Mouse (Mus musculus) limb, embryonic 14.5 days (tissue): ENCODE measurements around the gene Reg3b. TPM values are rescaled to one million over a fixed set of nuclear protein-coding genes. Genes with fewer than 3 reads are reported as not detected.
A peak's percentile ranks its signal among the peaks of the same experiment; 100 is the strongest.

ENCODE experiments used
- ATAC-seq: fragments of 200-750 bp; cut with Nextera tagmentation; 2 replicates; pipeline ENCODE4 v1.8.0; 2017; ENCODE audit warnings: low read depth, moderate number of reproducible peaks, moderate TSS enrichment; ENCODE audit not compliant: low FRiP score
- DNase-seq: peaks from one replicate; pipeline ENCODE4 v3.0.0-alpha.2; 2015; ENCODE audit warnings: low spot score
- H3K27ac ChIP-seq: fragments of 300-500 bp; sonication (generic); replicated peaks from 2 replicates; pipeline ENCODE4 v1.5.1; 2014; ENCODE audit warnings: low read depth, mild to moderate bottlenecking, low read length, moderate library complexity, mixed read lengths
- H3K27me3 ChIP-seq: fragments of 300-500 bp; sonication (generic); 2 replicates; pipeline ENCODE4 v1.6.1; 2014; ENCODE audit warnings: low read length, mixed read lengths; ENCODE audit not compliant: control insufficient read depth, insufficient read depth
- H3K36me3 ChIP-seq: fragments of 300-500 bp; sonication (generic); 2 replicates; pipeline ENCODE4 v1.6.1; 2014; ENCODE audit warnings: mild to moderate bottlenecking, low read length, moderate library complexity, mixed read lengths; ENCODE audit not compliant: control insufficient read depth, insufficient read depth
- H3K4me1 ChIP-seq: fragments of 300-500 bp; sonication (generic); 2 replicates; pipeline ENCODE4 v1.6.1; 2014; ENCODE audit warnings: antibody characterized with exemption, low read length, mixed read lengths; ENCODE audit not compliant: control insufficient read depth, insufficient read depth
- H3K4me2 ChIP-seq: fragments of 300-500 bp; sonication (generic); replicated peaks from 2 replicates; pipeline ENCODE4 v1.6.1; 2014; ENCODE audit warnings: low read depth, mild to moderate bottlenecking, low read length, moderate library complexity; ENCODE audit not compliant: severe bottlenecking
- H3K4me3 ChIP-seq: fragments of 300-500 bp; sonication (generic); replicated peaks from 2 replicates; pipeline ENCODE4 v1.5.1; 2014; ENCODE audit warnings: low read length
- H3K9ac ChIP-seq: fragments of 300-500 bp; sonication (generic); 2 replicates; pipeline ENCODE4 v1.6.1; 2014; ENCODE audit warnings: mild to moderate bottlenecking, low read depth, low read length, moderate library complexity; ENCODE audit not compliant: severe bottlenecking
- H3K9me3 ChIP-seq: fragments of 300-500 bp; sonication (generic); 2 replicates; pipeline ENCODE4 v1.6.1; 2016; ENCODE audit warnings: low read length; ENCODE audit not compliant: control insufficient read depth
- POLR2A ChIP-seq: fragments of 200-500 bp; IDR thresholded peaks from 2 replicates; pipeline ENCODE4 v1.8.0; 2012; ENCODE audit warnings: inconsistent platforms, mild to moderate bottlenecking, moderate library complexity, borderline replicate concordance; ENCODE audit not compliant: insufficient read depth, insufficient read length; ENCODE audit errors: extremely low read depth
- WGBS: fragments of 180-500 bp; shearing (Covaris S2); extraction: QIAGEN DNeasy Blood & Tissue Kit; methylation state at CpG from one replicate; pipeline ENCODE4 v1.1.7; 2014; 5-methylcytosine and 5-hydroxymethylcytosine counted together
- polyA plus RNA-seq, 2 experiments: library from polyadenylated mRNA; depleted of rRNA in 1 of 2; stranded (reverse) in 1 of 2; unstranded in 1 of 2; fragments of >200 nt; fragmentation: Nextera tagmentation in 1 of 2; extraction: Ambion mirVana in 1 of 2; gene quantifications; 2 replicates each; pipeline versions ENCODE4 v1.2.1 to v1.2.3; 2012 to 2014

The Reg3b gene
- polyA plus RNA-seq (2012; rRNA removed) (0.35 and 1.2 TPM in 2 replicates), polyA plus RNA-seq (2014; fragmentation: Nextera tagmentation; extraction: Ambion mirVana) (not detected in 2 replicates)

- Histone ChIP-seq H3K4me2 (no peak within 1 kb of the TSS), H3K36me3 (no peaks in the 10 kb centered on the region), H3K27ac (no peak within 1 kb of the TSS), H3K27me3 (no peaks in the 10 kb centered on the region), H3K9me3 (no peaks in the 10 kb centered on the region), H3K4me3 (no peak within 1 kb of the TSS), H3K4me1 (no peaks in the 10 kb centered on the region), H3K9ac (no peak within 1 kb of the TSS)
- 85% methylated on average over 2 of the region's 2 CpGs for WGBS
- ATAC-seq (no peak), DNase-seq (no peak)
- TF ChIP-seq POLR2A: no peak
Observed at GRCm38 (mm10) chr6:78370357-78370756, at the start of gene Reg3b. Gene Reg3b (plus strand): TSS chr6:78370657.

- H3K4me2 ChIP-seq: no peak overlapping the region
- H3K27ac ChIP-seq: no peak overlapping the region
- H3K9me3 ChIP-seq: no peaks in the 10 kb centered on the region
- H3K9ac ChIP-seq: no peak overlapping the region
- DNase-seq (no peak), ATAC-seq (no peak)
- H3K4me1 ChIP-seq: no peaks in the 10 kb centered on the region
- no peaks in the 10 kb centered on the region for H3K27me3 ChIP-seq
- no peak for TF ChIP-seq POLR2A
- no peak overlapping the region for H3K4me3 ChIP-seq
- no peaks in the 10 kb centered on the region for H3K36me3 ChIP-seq
Observed at GRCm38 (mm10) chr6:78327798-78328197, 42.7 kb upstream of the Reg3b start.

- WGBS: 46% methylated on average over 2 of the region's 2 CpGs
- H3K4me2 ChIP-seq: no peak overlapping the region
- H3K36me3 ChIP-seq: no peaks in the 10 kb centered on the region
- H3K27me3 ChIP-seq: no peaks in the 10 kb centered on the region
- no peak overlapping the region for H3K9ac ChIP-seq
- no peak overlapping the region for H3K27ac ChIP-seq
- no peaks in the 10 kb centered on the region for H3K4me1 ChIP-seq
- no peak for TF ChIP-seq POLR2A
- no peak overlapping the region for H3K4me3 ChIP-seq
- no peak for DNase-seq
- no peak for ATAC-seq
- H3K9me3 ChIP-seq: no peaks in the 10 kb centered on the region
Observed at GRCm38 (mm10) chr6:78329166-78329565, 41.3 kb upstream of the Reg3b start.

GRCm38 (mm10) chr6:78331919-78332569 is 38.4 kb upstream of the Reg3b start:
- H3K27me3 ChIP-seq: no peaks in the 10 kb centered on the region
- TF ChIP-seq POLR2A: no peak
- H3K4me2 ChIP-seq: no peak overlapping the region
- peak; percentile 30 for DNase-seq
- no peaks in the 10 kb centered on the region for H3K36me3 ChIP-seq
- H3K4me1 ChIP-seq: no peaks in the 10 kb centered on the region
- no peak overlapping the region for H3K4me3 ChIP-seq
- 39% methylated on average over 7 of the region's 7 CpGs for WGBS
- no peaks in the 10 kb centered on the region for H3K9me3 ChIP-seq
- H3K27ac ChIP-seq: no peak overlapping the region
- no peak overlapping the region for H3K9ac ChIP-seq
- ATAC-seq: no peak

GRCm38 (mm10) chr6:78340296-78340695 is 30.2 kb upstream of the Reg3b start:
- Histone ChIP-seq H3K27me3 (no peaks in the 10 kb centered on the region), H3K9ac (no peak overlapping the region), H3K9me3 (no peaks in the 10 kb centered on the region), H3K27ac (no peak overlapping the region), H3K4me3 (no peak overlapping the region), H3K4me2 (no peak overlapping the region), H3K36me3 (no peaks in the 10 kb centered on the region), H3K4me1 (no peaks in the 10 kb centered on the region)
- ATAC-seq: no peak
- no peak for TF ChIP-seq POLR2A
- DNase-seq: no peak

- no peaks in the 10 kb centered on the region for H3K9me3 ChIP-seq
- no peak overlapping the region for H3K4me3 ChIP-seq
- 58% methylated on average over 2 of the region's 2 CpGs for WGBS
- H3K36me3 ChIP-seq: no peaks in the 10 kb centered on the region
- H3K4me2 ChIP-seq: no peak overlapping the region
- TF ChIP-seq POLR2A: no peak
- H3K9ac ChIP-seq: no peak overlapping the region
- no peak overlapping the region for H3K27ac ChIP-seq
- H3K27me3 ChIP-seq: no peaks in the 10 kb centered on the region
- no peak for DNase-seq
- ATAC-seq: no peak
- H3K4me1 ChIP-seq: no peaks in the 10 kb centered on the region
Observed at GRCm38 (mm10) chr6:78341689-78342088, 28.8 kb upstream of the Reg3b start.
